Mouse (Mus musculus): ENCODE results near the gene Cxxc4.

- TF ChIP-seq CTCF (IDR thresholded peaks at IDR 0.05; ENCODE audit: borderline replicate concordance, insufficient read depth, low read depth, low read length) (no peak), POLR2A (IDR thresholded peaks at IDR 0.05; ENCODE audit: borderline replicate concordance, insufficient read depth, low read length) (no peak)
Measured at GRCm38 (mm10) chr3:134206624-134207023, 29.7 kb upstream of the Cxxc4 start.

Data from cerebellum, adult 2 months (tissue).